Mouse (Mus musculus): ENCODE results near the gene Lgr5. TPM values are rescaled to one million over a fixed set of nuclear protein-coding genes. Genes with fewer than 3 reads are reported as not detected.

The Lgr5 gene
- total RNA-seq, 2 experiments from 2014 or later = 0.05 TPM; not detected in 1

DNA sequence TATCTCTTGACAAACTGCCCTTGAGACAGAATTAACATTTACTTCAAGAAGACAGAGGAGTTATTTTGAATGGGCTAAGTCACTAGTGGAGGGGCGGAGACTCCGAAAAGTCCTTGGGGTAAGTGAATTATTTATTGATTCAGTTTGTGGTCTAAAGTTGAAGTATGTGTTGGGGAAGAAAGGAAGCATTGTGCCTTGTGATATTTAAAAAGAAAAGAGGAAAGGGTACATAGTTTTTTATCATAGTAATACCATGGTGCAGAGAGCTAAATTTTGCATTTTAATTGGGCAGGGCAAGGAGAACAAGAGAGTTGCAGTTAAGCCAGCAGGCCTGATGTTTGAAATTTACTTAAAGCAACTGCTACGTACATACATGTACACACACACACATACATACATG lies 68.7 kb downstream of the Lgr5 start:
- intact Hi-C loops (cut with DNase I) = no loop called here
- no peak for DNase-seq

DNA sequence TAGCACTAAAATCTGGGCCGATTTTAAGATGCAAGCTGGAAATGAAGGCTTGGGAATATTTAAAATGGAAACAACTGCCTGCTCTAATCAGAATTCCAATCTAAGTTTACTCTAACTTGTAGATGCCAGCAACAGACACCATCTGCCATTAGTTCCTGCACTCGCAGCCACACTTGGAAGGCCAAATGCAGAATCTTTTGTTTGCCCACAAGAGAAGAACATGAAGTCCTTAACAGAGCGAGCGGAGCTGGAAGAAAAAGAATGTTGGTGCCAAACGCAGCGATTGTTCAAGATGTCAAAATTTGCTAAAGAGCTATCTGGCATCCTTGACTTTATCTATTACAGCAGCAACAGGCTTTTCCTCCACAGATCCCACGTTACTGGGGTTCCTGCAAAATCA lies 72.1 kb downstream of the Lgr5 start:
- no peak for DNase-seq
- intact Hi-C loops (cut with DNase I) = no loop called here

DNA sequence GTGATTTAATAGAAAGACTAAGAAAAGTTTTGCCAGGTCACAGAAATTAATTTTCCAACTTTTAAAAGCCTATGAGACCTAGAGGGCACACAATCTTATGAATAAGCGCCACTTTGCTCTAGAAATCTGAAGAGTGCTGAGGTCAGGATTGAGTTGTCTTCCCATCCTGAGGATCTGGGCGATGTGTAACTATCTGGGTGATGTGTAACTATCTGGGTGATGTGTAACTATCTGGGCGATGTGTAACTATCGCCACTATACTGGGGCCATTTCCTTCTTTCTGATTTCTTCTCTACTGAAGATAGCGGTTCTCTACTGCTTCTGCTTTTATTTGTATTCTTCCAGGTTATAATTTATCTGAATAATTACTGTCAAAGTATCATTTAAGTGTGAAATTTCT lies 76.6 kb downstream of the Lgr5 start:
- intact Hi-C loops (cut with DNase I) = no loop called here
- DNase-seq = no peak

DNA sequence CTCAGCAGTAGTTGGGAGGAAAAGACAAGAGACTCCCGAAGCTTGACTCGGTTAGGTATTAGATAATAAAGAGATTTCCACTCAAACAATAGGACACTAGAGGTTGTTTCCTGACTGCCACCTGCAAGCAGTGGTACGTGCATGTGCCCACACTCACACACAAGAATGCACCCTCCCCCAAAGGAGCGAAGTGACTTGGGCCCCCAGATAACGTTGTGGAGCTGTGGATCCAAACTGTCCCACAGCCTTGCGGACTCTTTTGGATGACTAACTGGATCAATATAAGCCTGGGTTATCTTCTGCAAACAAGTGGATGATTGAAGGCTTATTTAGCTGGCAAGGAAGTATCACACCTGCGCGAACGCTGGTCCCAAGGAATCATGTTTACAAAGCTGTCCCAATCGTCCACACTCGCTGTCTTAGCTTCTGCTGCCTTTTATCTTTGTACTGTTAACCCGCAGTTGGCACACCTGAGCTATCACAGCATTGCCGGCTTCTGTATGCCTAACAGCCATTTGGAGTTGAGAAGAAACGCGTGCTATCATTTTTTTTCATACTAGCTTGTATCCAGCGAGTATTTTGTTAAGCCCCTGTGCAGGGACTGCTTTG lies 81.8 kb downstream of the Lgr5 start:
- intact Hi-C loops (cut with DNase I) = no loop called here
- no peak for DNase-seq

DNA sequence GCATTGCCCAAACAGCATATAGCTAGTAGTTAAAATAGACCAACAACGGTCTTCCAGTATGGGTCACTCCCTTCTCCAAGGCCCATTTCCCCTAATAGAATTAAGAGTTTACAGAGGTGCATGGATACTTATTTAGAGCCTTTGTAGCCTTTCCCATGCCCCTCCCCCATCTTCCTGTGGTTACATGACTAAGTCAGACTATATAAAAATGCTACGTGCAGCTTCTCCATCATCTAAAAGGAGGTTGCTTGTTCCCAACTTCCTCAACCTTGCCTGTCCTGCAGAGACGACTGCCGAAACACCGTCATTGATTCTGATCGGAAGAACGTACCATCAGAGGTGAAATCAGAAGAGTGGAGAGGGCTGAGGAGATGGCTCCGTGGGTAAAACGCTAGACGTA lies 82.4 kb downstream of the Lgr5 start:
- no peak for DNase-seq
- intact Hi-C loops (cut with DNase I) = no loop called here

DNA sequence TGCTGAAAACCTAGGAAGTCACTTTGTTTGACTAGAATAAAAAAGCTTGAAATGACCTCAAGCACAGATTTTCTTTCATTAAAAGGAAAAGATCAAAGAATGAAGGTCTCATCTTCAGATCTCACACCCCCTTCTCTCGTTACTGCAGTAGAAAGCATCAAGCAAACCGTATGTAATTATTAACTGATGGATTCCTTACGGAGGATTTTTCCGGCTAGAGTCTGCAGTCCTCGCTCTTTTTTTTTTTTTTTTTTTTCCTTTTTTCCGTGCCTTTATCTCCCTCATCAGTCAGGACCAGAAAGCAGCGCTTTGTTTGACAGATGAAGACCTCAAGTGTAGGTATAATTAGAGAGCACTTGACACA lies 93.8 kb downstream of the Lgr5 start:
- intact Hi-C loops (cut with DNase I) = no loop called here
- DNase-seq = no peak

DNA sequence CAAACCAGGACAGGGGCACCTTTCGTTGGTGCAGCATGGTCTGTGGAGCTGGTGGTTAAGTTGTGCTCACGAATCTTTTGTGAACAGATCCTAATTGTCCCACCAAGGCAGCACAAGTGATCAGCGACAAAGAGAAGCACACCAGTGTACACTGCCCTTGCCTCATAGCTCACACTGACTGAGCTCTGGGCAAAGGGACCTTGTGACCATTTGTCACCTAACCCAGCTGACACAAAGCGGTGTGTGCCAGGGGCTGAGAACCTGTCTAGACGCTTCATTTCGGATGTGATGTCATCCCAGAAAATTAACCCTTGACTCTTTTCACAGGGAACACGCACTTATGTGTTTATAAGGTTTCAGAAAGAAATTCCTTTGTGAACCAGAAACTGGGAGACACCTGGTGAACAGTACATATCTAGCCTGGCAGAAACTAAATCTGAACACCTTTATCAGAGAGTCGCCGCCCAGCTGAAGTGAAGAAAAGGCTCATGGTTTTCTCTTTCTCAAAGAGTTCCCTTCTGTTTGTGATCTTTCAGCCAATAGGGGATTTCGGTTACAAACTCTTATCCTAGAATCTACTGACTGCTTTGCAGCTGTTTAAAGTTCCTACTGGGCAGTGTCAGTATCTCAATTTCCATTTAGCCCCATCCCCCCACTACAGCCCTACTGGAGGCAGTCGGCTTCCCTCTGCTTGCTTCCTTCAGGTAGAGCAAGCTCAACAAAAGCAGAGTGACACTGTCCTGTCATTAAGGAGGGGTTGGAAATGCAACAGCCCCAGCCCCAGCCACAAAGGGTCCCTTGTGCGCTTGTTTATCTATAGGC lies 94.4 kb downstream of the Lgr5 start:
- intact Hi-C loops (cut with DNase I) = no loop called here
- no peak for DNase-seq

DNA sequence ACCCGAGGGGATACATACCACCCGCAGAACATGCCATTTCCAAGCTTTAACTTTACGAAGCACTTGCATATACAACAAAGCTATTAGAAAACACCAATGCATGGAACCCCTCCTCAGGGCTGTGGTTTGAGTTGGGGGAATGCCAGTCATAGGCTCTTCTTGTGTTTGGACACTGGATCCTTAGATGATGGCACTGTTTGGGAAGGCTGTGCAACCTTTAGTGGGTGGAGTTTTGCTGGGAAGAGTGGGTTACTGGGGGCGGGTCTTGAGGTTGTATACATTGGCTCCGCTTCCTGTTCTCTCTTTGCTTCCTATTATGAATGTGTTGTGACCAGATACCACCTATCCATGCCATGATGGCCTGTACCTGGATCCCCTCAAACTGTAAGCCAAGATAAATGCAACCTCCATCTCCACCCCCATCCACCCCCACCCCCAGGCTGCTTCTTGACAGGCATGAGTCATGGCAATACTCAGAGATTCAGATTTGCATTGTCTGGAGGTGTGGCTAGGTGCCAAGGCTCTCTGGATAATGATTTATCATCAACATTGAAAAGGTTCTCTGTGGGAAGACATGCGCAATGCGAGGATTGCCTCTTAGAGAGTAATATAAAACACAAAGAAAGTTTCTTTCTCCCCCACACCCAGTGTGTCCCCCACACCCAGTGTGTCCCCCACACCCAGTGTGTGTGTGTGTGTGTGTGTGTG lies 95.6 kb downstream of the Lgr5 start:
- intact Hi-C loops (cut with DNase I) = no loop called here
- DNase-seq = no peak

DNA sequence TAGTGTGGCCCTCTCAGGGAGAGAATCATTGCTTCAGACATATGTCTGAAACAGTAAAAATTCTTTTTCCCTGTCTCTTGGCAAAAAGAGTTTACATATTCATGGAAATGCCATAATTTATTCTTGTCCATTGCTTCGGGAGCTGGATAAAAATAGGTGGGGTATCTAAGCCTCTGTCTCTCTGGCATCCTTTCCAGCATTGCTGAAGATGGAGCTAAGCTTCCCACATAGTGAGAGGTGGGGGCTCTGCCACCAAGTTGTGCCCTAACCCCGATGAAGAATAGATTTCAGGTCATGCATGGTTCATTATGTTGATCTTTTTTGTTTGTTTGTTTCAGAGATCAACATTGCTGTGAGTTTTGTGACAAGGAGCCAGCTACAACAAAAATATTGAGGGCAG lies 102.0 kb downstream of the Lgr5 start:
- DNase-seq = no peak
- intact Hi-C loops (cut with DNase I) = no loop called here

DNA sequence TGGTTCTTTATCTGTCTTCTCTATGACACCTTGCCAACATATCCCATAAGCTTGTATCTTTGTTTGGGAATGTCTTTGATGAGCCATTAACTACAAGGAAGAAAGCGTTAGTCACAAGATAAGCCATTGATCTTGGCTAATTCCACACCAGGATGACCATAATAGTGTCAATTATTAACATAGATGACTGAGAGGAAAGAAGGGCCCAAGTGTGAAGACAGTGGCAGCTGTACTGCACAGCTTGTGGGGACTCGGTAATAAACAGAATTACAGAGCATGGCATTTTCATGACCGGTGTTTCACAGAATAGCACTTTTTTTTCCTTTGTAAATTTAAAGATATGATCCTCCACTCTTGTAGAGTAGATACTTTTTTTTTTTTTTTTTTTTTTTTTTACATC lies 102.9 kb downstream of the Lgr5 start:
- DNase-seq = no peak
- intact Hi-C loops (cut with DNase I) = no loop called here

DNA sequence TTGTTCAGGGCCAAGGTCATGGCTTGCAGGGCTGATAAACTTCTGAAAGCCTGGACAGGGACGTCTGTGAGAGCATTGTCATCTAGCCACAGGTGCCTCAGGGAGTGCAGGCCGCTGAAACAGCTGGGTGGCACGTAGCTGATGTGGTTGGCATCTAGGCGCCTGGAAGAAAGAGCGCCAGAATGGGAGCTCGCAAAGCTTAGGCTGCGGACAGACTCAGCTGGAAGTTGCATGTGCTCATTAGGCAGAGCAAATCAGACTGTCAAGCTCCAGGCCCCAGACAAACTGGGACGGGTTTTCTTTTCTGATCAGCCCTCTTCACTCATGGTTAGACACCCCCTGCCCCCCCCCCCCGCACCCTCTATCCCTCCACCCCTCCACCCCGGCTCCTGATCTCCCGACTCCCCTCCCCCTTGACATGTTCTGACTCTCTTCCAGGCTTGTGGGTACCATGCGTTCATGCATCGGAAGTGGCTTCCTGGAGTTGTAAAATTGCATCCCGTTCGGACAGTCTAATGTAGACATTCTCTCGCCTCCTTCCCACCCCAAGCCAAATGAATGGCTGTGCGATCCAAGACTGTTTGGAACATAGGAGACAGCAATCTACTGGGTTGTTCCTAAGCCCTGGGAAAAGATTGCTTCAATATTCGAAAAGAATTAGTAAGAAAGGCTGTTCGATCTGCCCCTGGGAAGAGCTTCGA lies 109.0 kb downstream of the Lgr5 start:
- no peak for DNase-seq
- intact Hi-C loops (cut with DNase I) = no loop called here

DNA sequence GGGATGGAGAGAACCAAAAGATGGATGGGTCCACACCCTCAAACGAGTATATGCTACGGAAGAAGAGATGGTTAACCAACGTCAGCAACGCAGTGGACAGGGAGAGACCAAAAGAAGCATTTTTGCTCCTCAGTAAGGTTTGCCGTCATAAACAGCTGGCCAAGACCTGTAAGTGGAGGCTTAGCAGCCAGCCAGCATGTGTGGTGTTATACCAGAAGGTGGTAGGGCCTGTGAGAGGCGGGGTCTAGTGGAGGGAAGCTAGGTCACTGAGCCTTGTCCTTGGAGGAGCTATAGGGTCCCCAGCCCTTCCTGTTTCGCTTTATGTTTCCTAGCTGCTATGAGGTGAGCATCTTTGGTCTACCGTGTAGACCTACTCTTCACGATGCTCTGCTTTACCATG lies 111.1 kb downstream of the Lgr5 start:
- no peak for DNase-seq
- intact Hi-C loops (cut with DNase I) = no loop called here

DNA sequence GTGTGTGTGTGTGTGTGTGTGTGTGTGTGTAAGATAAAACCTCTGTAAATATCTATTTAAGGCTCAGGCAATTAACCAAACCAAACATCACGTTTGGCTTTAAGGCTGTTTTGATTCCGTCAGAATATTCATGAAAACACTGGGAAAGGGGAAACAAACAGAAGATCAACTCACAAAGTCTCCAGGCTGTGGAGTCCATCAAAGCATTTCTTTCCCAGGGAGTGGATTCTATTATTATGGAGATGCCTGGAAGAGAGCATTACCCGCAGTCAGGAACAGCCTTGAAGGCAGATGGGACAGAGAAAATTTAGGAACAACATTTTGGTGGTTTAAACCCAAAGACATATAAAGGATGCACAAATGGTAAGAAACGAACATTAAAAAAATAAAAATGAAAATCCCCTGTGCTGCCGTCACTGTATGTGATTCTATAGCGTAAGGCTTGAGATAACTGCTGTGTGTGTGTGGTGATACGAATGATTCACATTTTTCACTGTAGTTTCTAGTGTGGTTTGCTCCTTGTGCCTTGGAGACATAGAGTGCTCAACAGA lies 112.5 kb downstream of the Lgr5 start:
- no peak for DNase-seq
- intact Hi-C loops (cut with DNase I) = no loop called here

DNA sequence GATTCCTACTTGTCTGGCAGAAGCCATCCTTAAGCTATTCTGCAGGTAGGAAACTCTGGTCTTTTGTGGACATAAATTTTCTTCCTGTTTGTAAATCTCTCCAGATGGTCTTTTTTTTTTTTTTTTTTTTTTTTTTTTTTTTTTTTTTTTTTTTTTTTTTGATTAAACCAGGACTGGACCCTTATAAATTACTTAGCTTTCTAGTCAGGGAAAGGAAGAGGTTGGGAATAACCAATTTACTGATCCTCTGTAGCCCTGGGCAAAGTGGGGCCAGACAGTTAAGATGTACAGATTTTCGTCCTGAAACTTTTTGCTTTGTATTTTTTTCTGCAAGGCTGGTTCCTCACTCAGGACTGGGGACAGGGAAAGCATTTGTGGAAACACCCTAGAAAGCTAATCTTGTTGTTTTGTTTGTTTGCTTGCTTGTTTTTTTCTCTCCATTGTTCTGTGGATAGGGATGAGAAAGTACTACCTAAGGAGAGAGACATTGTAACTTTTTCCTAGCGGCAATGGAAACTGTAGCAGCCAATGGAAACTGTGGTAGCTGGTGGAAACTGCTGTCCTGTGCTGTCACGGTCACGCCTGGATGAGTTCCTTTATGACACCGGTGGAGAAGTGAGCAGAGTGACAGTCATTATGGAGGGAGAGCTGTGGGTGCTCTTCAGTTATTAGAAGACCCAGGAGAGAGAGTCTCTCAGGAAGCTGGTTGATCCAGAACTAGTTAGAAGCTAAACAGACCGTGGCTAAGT lies 114.2 kb downstream of the Lgr5 start:
- no peak for DNase-seq
- intact Hi-C loops (cut with DNase I) = no loop called here

DNA sequence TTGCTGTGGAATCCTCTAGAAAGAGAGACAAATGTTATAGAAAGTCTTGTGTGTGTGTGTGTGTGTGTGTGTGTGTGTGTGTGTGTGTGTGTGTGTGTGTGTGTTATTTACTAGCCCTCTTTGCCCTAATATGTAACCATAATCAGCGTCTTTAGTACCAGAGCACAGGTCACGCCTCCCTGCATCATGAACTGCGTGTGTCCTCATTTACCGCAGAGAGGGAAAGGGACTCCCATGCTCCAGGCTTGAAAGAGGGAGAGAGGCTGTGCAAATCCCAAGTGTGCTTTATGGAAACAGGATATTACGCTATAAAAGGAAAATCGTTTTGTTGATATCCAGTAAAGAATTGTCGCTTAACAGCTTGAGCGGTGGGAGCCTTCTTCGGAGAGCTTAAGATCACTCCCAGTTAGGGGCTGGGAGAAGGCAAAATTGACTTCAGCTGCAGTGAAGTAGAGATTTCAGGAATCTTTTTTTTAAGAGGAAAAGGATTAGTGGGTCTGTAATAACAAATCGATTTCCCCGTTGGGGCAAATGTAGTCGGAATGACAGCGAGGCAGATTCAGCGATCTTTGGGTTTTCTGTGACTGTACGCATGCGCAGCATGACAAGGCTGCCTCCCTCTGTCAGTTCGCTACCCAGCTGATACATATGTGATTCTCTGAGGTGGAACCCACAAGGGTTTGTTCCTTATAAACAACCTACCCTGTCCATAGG lies 116.8 kb downstream of the Lgr5 start:
- no peak for DNase-seq
- intact Hi-C loops (cut with DNase I) = no loop called here

DNA sequence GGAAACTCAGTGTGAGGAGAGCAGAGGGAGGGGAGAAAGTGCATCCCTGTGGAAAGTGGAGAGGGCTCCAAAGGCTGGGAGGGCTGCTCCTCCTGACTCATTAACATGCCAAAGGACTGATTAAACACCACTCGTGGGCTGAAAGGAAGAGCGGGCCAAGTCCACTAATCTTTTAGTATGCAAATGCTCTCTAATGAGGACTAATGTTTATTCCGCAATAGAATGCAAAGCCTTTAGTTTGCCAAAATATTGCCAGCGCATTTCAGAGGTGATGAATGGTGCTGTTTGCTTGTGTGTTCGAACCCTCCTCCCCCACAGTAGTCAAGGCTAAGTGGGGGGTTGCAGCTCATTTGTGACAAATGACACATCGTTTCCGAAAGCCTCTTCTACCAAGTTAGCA lies 118.5 kb downstream of the Lgr5 start:
- intact Hi-C loops (cut with DNase I) = no loop called here
- no peak for DNase-seq

DNA sequence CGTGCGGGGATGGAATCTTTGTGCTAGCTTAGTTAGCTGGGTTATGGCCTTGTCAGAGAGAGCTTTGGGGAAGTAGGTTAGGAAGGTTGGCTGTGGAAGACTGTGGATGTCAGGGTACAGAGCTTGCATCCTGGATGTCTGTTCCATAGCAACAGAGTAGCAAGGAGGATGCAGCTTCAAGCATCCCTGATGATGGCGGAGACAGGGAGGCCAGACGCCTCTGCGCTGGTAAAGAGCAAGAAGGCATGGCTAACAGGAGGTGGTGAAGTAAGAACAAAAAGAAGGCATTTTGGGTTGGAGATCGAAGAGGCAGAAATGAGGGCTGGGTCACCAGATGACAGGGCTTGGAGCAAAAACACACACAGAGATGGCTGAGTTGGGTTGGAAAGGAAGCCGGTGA lies 118.9 kb downstream of the Lgr5 start:
- intact Hi-C loops (cut with DNase I) = no loop called here

DNA sequence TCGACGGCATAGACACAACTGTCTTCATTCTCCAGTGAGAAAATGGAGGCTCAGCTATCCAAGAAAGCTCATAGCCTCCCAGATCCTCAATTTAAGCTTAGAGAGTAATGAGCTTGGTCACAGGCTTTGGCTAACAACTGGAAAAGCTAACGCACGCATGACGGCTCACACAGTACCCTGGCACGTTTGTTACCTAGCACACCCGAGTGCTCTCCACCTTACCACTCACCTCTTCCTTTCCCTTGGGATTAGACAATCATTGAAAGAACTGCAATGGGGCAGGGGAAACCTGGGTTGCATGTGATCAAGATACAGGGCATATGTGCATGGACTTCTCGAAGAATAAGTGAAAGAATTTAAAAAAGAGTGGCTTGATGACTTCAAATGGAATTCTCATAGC lies 119.6 kb downstream of the Lgr5 start:
- intact Hi-C loops (cut with DNase I) = no loop called here

More for the DNA sequence above, 118.9 kb downstream of the Lgr5 start:
- no peak for DNase-seq

DNA sequence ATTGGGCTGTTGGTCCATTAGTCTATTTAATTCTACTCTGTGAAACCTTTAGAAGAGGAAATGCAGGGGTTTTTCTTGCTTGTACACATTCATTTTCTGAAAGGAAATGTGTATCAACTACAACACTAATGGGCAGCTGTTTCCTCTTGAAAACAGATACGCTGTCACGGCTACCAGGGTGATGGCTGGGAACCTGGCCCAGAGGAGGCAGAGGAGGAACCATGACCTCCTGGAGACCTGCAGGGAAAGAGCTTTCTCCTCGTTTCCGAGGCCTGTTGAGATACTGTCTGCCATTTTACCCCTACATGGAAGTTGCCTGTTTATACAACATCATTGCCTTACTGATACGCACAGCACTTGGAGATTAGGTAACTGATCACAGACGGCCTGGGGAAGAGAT lies 121.8 kb downstream of the Lgr5 start:
- DNase-seq = no peak
- intact Hi-C loops (cut with DNase I) = no loop called here

More for the DNA sequence above, 119.6 kb downstream of the Lgr5 start:
- no peak for DNase-seq

DNA sequence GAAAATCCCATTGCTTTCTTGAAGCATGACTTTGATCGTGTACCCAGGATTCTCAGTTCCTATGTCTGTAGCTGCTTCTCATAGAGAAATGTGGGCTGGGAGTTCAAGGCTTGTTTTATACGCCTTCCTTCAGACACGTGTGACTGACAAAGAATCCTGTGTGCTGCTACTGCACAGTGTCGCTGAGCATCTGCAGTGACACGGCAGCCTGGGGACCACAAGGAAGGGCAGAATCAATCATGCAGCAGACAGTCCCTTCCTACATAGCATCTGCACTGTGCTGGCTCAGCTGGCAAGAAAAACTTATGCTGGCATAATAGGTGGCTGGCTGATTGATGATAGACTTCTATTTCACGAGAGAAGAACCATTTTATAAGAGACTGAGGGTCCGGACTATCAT lies 122.5 kb downstream of the Lgr5 start:
- no peak for DNase-seq
- intact Hi-C loops (cut with DNase I) = no loop called here

All from gastrocnemius, postnatal 36 days (tissue).